Mouse (Mus musculus) heart, embryonic 16.5 days (tissue): Measurements from ENCODE around the gene Dcaf11. TPM values are rescaled to one million over a fixed set of nuclear protein-coding genes. Genes with fewer than 3 reads are reported as not detected.

ENCODE experiments used
- ATAC-seq: fragments of 200-750 bp; cut with Nextera tagmentation; replicated peaks from 2 replicates; pipeline ENCODE4 v1.8.0; 2017; ENCODE audit warnings: moderate number of reproducible peaks; ENCODE audit not compliant: insufficient read depth, low FRiP score; ENCODE audit errors: extremely low read depth
- H3K27ac ChIP-seq: fragments of 300-500 bp; sonication (generic); 2 replicates; pipeline ENCODE4 v1.5.1; 2014; ENCODE audit warnings: mild to moderate bottlenecking, low read length, control low read depth, moderate library complexity
- H3K27me3 ChIP-seq: fragments of 300-500 bp; sonication (generic); 2 replicates; pipeline ENCODE4 v1.6.1; 2014; ENCODE audit warnings: low read length, mixed read lengths; ENCODE audit not compliant: control insufficient read depth, insufficient read depth
- H3K36me3 ChIP-seq: fragments of 300-500 bp; sonication (generic); 2 replicates; pipeline ENCODE4 v1.6.1; 2014; ENCODE audit not compliant: control insufficient read depth, insufficient read depth
- H3K4me1 ChIP-seq: fragments of 300-500 bp; sonication (generic); 2 replicates; pipeline ENCODE4 v1.6.1; 2014; ENCODE audit warnings: low read length, mixed read lengths; ENCODE audit not compliant: control insufficient read depth, insufficient read depth
- H3K4me2 ChIP-seq: fragments of 300-500 bp; sonication (generic); 2 replicates; pipeline ENCODE4 v1.6.1; 2014; ENCODE audit warnings: low read depth, mild to moderate bottlenecking, control low read depth, low read length
- H3K4me3 ChIP-seq: fragments of 300-500 bp; sonication (generic); 2 replicates; pipeline ENCODE4 v1.5.1; 2014; ENCODE audit warnings: mild to moderate bottlenecking, control low read depth, low read length
- H3K9ac ChIP-seq: fragments of 300-500 bp; sonication (generic); 2 replicates; pipeline ENCODE4 v1.6.1; 2014; ENCODE audit warnings: low read length, control low read depth
- H3K9me3 ChIP-seq: fragments of 300-500 bp; sonication (generic); replicated peaks from 2 replicates; pipeline ENCODE4 v1.6.1; 2016; ENCODE audit warnings: low read length; ENCODE audit not compliant: control insufficient read depth
- WGBS: fragments of 180-500 bp; shearing (Covaris S2); extraction: QIAGEN DNeasy Blood & Tissue Kit; methylation state at CpG from one replicate; pipeline ENCODE4 v1.1.7; 2014; 5-methylcytosine and 5-hydroxymethylcytosine counted together
- polyA plus RNA-seq: library from polyadenylated mRNA; unstranded; fragments of >200 nt; fragmentation: Nextera tagmentation; extraction: Ambion mirVana; gene quantifications from 2 replicates; pipeline ENCODE4 v1.2.1, GENCODE M21; 2015

Dcaf11 gene
- polyA plus RNA-seq, 1 experiment from 2014 or later: 75.1 TPM

DNA sequence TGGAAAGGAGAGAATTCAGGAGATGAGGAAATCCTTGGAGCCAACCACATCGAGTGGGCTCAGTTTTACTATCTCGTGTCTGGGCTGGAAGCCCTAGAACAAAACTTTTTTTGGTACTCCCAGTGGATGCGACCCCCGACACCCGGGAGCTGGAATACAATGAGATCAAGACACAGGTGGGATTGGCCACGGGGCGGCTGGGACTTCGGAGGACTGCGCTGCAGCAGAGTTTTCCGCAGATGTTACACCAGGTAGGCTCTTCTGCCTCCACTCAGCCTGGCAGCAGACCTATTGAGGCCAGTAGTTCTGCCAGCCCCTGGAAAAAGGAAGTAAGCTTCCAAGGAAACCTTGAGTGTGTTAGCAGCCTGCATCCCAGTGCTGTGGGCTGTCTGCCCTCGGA lies 3.4 kb downstream of the Dcaf11 start:
- no peak for ATAC-seq
- H3K36me3 ChIP-seq: peaks cover 49% of the 10 kb centered on the region
- 88% methylated on average over 11 of the region's 11 CpGs for WGBS

GRCm38 (mm10) chr14:55565748-55566147 lies 5.9 kb downstream of the Dcaf11 start:
- no peak overlapping the region for H3K27ac ChIP-seq
- no peak for ATAC-seq
- no peaks in the 10 kb centered on the region for H3K9me3 ChIP-seq
- no peak overlapping the region for H3K4me2 ChIP-seq
- H3K36me3 ChIP-seq: peaks cover 53% of the 10 kb centered on the region
- WGBS: 80% methylated on average over 3 of the region's 3 CpGs
- no peaks in the 10 kb centered on the region for H3K27me3 ChIP-seq
- H3K4me1 ChIP-seq: peaks cover 8% of the 10 kb centered on the region
- no peak overlapping the region for H3K4me3 ChIP-seq
- H3K9ac ChIP-seq: no peak overlapping the region

More for the DNA sequence above, 3.4 kb downstream of the Dcaf11 start:
- no peak overlapping the region for H3K4me3 ChIP-seq
- H3K4me2 ChIP-seq: no peak overlapping the region
- H3K9ac ChIP-seq: no peak overlapping the region
- H3K27ac ChIP-seq: no peak overlapping the region
- H3K9me3 ChIP-seq: no peaks in the 10 kb centered on the region
- H3K27me3 ChIP-seq: no peaks in the 10 kb centered on the region
- H3K4me1 ChIP-seq: peaks cover 10% of the 10 kb centered on the region

- Histone ChIP-seq H3K9me3 (no peaks in the 10 kb centered on the region), H3K4me2 (no peak overlapping the region), H3K4me1 (no peaks in the 10 kb centered on the region), H3K27ac (no peak overlapping the region), H3K4me3 (no peak overlapping the region), H3K36me3 (peaks cover 53% of the 10 kb centered on the region), H3K9ac (no peak overlapping the region), H3K27me3 (no peaks in the 10 kb centered on the region)
- 82% methylated on average over 3 of the region's 3 CpGs for WGBS
- ATAC-seq: no peak
Measured at GRCm38 (mm10) chr14:55567496-55567895, 7.7 kb downstream of the Dcaf11 start.

GRCm38 (mm10) chr14:55570588-55570987 lies 10.8 kb downstream of the Dcaf11 start:
- Histone ChIP-seq H3K27ac (peak overlapping the region; percentile 37; the same call in 1 of the 2 replicates), H3K36me3 (peaks cover 30% of the 10 kb centered on the region), H3K9me3 (no peaks in the 10 kb centered on the region), H3K4me3 (no peak overlapping the region), H3K9ac (no peak overlapping the region), H3K27me3 (no peaks in the 10 kb centered on the region), H3K4me2 (no peak overlapping the region), H3K4me1 (peaks cover 7% of the 10 kb centered on the region; the same call in 1 of the 2 replicates)
- ATAC-seq: no peak
- 68% methylated on average over 2 of the region's 2 CpGs for WGBS

DNA sequence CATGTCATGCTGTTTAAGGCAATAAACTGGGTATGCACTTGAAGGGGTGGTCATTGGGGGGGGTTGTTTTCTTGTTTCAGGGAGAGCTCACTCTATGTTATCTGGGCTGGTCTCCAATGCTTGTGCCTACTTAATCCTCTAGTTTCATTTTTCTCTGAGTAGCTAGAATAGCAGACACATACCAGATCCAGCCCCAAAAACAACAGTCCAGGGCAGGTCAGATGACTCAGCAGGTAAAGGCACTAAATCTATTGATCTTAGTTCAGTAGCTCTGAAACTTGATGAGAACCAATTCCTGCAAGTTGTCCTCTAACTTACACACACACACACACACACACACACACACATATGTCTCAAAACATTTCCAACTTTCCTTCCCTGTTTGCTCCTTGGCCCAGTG lies 12.0 kb downstream of the Dcaf11 start:
- H3K36me3 ChIP-seq: peaks cover 19% of the 10 kb centered on the region
- no peaks in the 10 kb centered on the region for H3K27me3 ChIP-seq
- H3K4me2 ChIP-seq: no peak overlapping the region
- H3K4me3 ChIP-seq: no peak overlapping the region
- H3K9me3 ChIP-seq: no peaks in the 10 kb centered on the region
- ATAC-seq: no peak
- H3K9ac ChIP-seq: no peak overlapping the region
- peaks cover 9% of the 10 kb centered on the region for H3K4me1 ChIP-seq
- no peak overlapping the region for H3K27ac ChIP-seq

DNA sequence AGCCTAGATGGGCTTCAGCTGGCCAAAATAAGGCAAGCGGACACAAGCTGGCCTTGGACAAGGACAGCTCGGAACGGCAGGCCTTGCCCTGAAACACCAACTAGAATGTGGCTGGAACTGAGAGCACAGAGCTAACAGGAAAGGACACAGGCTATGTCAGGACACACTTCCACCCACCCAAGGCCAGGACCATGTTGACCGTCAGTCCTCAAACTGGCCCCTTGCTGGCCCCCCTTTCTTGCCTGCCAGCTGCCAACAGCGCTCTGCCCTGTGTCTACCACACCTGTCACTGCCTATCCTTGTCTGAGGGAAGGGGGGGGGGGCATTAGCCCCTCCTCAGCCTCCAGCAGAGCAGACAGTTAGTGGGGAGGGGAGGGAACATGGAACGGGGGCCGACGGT lies 15.5 kb downstream of the Dcaf11 start, which contains the start of gene Fitm1:
Fitm1 (plus strand) TSS at position 316 of the 400 bp plus-strand sequence.
- H3K4me3 ChIP-seq: peak within 1 kb of the TSS; percentile 54
- H3K27ac ChIP-seq: peak within 1 kb of the TSS; percentile 99
- ATAC-seq: peak; percentile 74
- 31% methylated on average over 8 of the region's 8 CpGs for WGBS
- peaks cover 24% of the 10 kb centered on the region for H3K4me1 ChIP-seq
- peak within 1 kb of the TSS; percentile 79 for H3K9ac ChIP-seq
- H3K4me2 ChIP-seq: peak within 1 kb of the TSS; percentile 72
- H3K9me3 ChIP-seq: no peaks in the 10 kb centered on the region
- no peaks in the 10 kb centered on the region for H3K27me3 ChIP-seq
- 0 out of 2 replicates have a peak, but pooled peaks cover 2% of the 10 kb centered on the region for H3K36me3 ChIP-seq

GRCm38 (mm10) chr14:55575711-55576110 lies 15.9 kb downstream of the Dcaf11 start:
- Histone ChIP-seq H3K27ac (peak overlapping the region; percentile 99), H3K27me3 (no peaks in the 10 kb centered on the region), H3K4me1 (peaks cover 24% of the 10 kb centered on the region), H3K4me2 (peak overlapping the region; percentile 72), H3K9me3 (no peaks in the 10 kb centered on the region), H3K9ac (peak overlapping the region; percentile 79), H3K4me3 (peak overlapping the region; percentile 54), H3K36me3 (peaks cover 4% of the 10 kb centered on the region; the same call in 1 of the 2 replicates)
- ATAC-seq: peak; percentile 35; the same call in 1 of the 2 replicates
- 32% methylated on average over 13 of the region's 13 CpGs for WGBS

DNA sequence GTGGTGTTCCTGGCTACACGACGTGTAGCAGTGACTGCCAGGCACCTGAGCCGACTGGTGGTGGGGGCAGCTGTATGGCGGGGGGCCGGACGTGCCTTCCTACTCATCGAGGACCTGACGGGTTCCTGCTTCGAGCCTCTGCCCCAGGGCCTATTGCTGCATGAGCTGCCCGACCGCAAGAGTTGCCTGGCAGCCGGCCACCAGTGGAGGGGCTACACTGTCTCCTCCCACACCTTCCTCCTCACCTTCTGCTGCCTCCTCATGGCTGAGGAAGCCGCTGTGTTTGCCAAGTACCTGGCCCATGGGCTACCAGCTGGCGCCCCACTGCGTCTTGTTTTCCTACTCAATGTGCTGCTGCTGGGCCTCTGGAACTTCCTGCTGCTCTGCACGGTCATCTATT lies 16.6 kb downstream of the Dcaf11 start:
- WGBS: 57% methylated on average over 16 of the region's 16 CpGs
- Histone ChIP-seq H3K4me3 (peak overlapping the region; percentile 54), H3K4me1 (peaks cover 24% of the 10 kb centered on the region), H3K9me3 (no peaks in the 10 kb centered on the region), H3K36me3 (peaks cover 8% of the 10 kb centered on the region), H3K4me2 (peak overlapping the region; percentile 72), H3K27me3 (no peaks in the 10 kb centered on the region), H3K9ac (peak overlapping the region; percentile 79), H3K27ac (peak overlapping the region; percentile 99)
- no peak for ATAC-seq

- Histone ChIP-seq H3K9me3 (no peaks in the 10 kb centered on the region), H3K4me3 (peak within 1 kb of the TSS; percentile 76), H3K27ac (peak within 1 kb of the TSS; percentile 99), H3K9ac (peak within 1 kb of the TSS; percentile 86), H3K4me2 (peak within 1 kb of the TSS; percentile 65), H3K4me1 (peaks cover 24% of the 10 kb centered on the region), H3K27me3 (no peaks in the 10 kb centered on the region), H3K36me3 (peaks cover 14% of the 10 kb centered on the region)
- WGBS: under 1% methylated on average over 32 of the region's 32 CpGs
- peak; percentile 82 for ATAC-seq
Measured at GRCm38 (mm10) chr14:55577871-55578667, 18.3 kb downstream of the Dcaf11 start, which contains the start of gene Psme1. Psme1 (plus strand) TSS chr14:55578123.
